Comparison of ENCODE assay signal across 8 mouse cellular contexts in genomic region chr6:91719042-91719747, GRCm38 (mm10). TPM values are rescaled to one million over a fixed set of nuclear protein-coding genes. Genes with fewer than 3 reads are reported as not detected.
A peak's percentile ranks its signal among the peaks of the same experiment; 100 is the strongest.
DNase-seq lines count a peak whose midpoint lies in the region; ATAC-seq and TF ChIP-seq lines count a peak whose summit lies in the region.

No protein-coding gene starts in this region.

- TF ChIP-seq EP300 in liver, embryonic 14.5 days (IDR thresholded peaks at IDR 0.05; ENCODE audit: low read depth): no peak

- H3K27ac ChIP-seq in heart, embryonic 13.5 days (replicated peaks): peak overlapping the region; percentile 33
- H3K27ac ChIP-seq in kidney, postnatal 0 days: peak overlapping the region; percentile 73
- peak overlapping the region; percentile 29 for H3K27ac ChIP-seq in liver, embryonic 14.5 days
- H3K27ac ChIP-seq in stomach, embryonic 15.5 days: peak overlapping the region; percentile 51

- ATAC-seq in heart, embryonic 13.5 days (ENCODE audit: extremely low read depth, insufficient number of reproducible peaks, low FRiP score, low TSS enrichment): no peak
- ATAC-seq in kidney, postnatal 0 days (replicated peaks; ENCODE audit: low FRiP score, low read depth): peak; percentile 56; the same call in 1 of the 2 replicates
- ATAC-seq in liver, embryonic 14.5 days (ENCODE audit: insufficient read depth): peak; percentile 36; the same call in 1 of the 2 replicates
- ATAC-seq in stomach, embryonic 15.5 days (ENCODE audit: insufficient read depth, low FRiP score, low read depth): peak; percentile 16; the same call in 1 of the 2 replicates

- no peaks in the 10 kb centered on the region for H3K27me3 ChIP-seq in heart, embryonic 13.5 days (replicated peaks)
- H3K27me3 ChIP-seq in kidney, postnatal 0 days (ENCODE audit: insufficient read depth, low read length): no peaks in the 10 kb centered on the region
- H3K27me3 ChIP-seq in liver, embryonic 14.5 days (ENCODE audit: control insufficient read depth, insufficient read depth, low read length): no peaks in the 10 kb centered on the region
- no peaks in the 10 kb centered on the region for H3K27me3 ChIP-seq in stomach, embryonic 15.5 days (replicated peaks)

- TF ChIP-seq CTCF in kidney, postnatal 0 days (IDR thresholded peaks at IDR 0.05; ENCODE audit: low read depth): no peak
- no peak for TF ChIP-seq CTCF in liver, embryonic 14.5 days (IDR thresholded peaks at IDR 0.05; ENCODE audit: low read depth)

- peaks cover 38% of the 10 kb centered on the region for H3K36me3 ChIP-seq in heart, embryonic 13.5 days
- H3K36me3 ChIP-seq in kidney, postnatal 0 days (ENCODE audit: insufficient read depth, low read length): peaks cover 20% of the 10 kb centered on the region
- peaks cover 5% of the 10 kb centered on the region; the same call in 1 of the 2 replicates for H3K36me3 ChIP-seq in liver, embryonic 14.5 days (replicated peaks; ENCODE audit: control insufficient read depth, insufficient read depth, low read depth)
- peaks cover 6% of the 10 kb centered on the region; the same call in 1 of the 2 replicates for H3K36me3 ChIP-seq in stomach, embryonic 15.5 days

- no peak overlapping the region for H3K4me3 ChIP-seq in heart, embryonic 13.5 days
- no peak overlapping the region for H3K4me3 ChIP-seq in kidney, postnatal 0 days (replicated peaks; ENCODE audit: low read depth, low read length)
- no peak overlapping the region for H3K4me3 ChIP-seq in liver, embryonic 14.5 days (ENCODE audit: insufficient read depth in 1 of 2, low read depth in 2 of 2, low read length in 2 of 2)
- no peak overlapping the region for H3K4me3 ChIP-seq in stomach, embryonic 15.5 days (replicated peaks)

- WGBS in heart, embryonic 13.5 days: 61% methylated on average over 6 of the region's 6 CpGs
- WGBS in kidney, postnatal 0 days: 46% methylated on average over 6 of the region's 6 CpGs
- 64% methylated on average over 6 of the region's 6 CpGs for WGBS in liver, embryonic 14.5 days (ENCODE audit: insufficient replicate concordance)
- WGBS in stomach, embryonic 15.5 days: 62% methylated on average over 6 of the region's 6 CpGs

- peak overlapping the region; percentile 44 for H3K9ac ChIP-seq in heart, embryonic 13.5 days
- no peak overlapping the region for H3K9ac ChIP-seq in kidney, postnatal 0 days (ENCODE audit: low read depth, low read length)
- H3K9ac ChIP-seq in liver, embryonic 14.5 days (replicated peaks): no peak overlapping the region
- no peak overlapping the region for H3K9ac ChIP-seq in stomach, embryonic 15.5 days

- H3K9me3 ChIP-seq in heart, embryonic 13.5 days: no peaks in the 10 kb centered on the region
- no peaks in the 10 kb centered on the region for H3K9me3 ChIP-seq in kidney, postnatal 0 days (replicated peaks; ENCODE audit: low read length)
- no peaks in the 10 kb centered on the region for H3K9me3 ChIP-seq in liver, embryonic 14.5 days (ENCODE audit: control insufficient read depth, low read length)
- H3K9me3 ChIP-seq in stomach, embryonic 15.5 days: no peaks in the 10 kb centered on the region

- H3K4me2 ChIP-seq in heart, embryonic 13.5 days: no peak overlapping the region
- no peak overlapping the region for H3K4me2 ChIP-seq in kidney, postnatal 0 days (ENCODE audit: low read length)
- H3K4me2 ChIP-seq in liver, embryonic 14.5 days (ENCODE audit: low read depth): no peak overlapping the region
- H3K4me2 ChIP-seq in stomach, embryonic 15.5 days: no peak overlapping the region

- H3K4me1 ChIP-seq in heart, embryonic 13.5 days: peaks cover 40% of the 10 kb centered on the region
- peaks cover 25% of the 10 kb centered on the region for H3K4me1 ChIP-seq in kidney, postnatal 0 days (replicated peaks; ENCODE audit: insufficient read depth, low read length)
- peaks cover 0 to 12% of the 10 kb centered on the region in 2 experiments; a peak in 1 of 4 replicates for H3K4me1 ChIP-seq in liver, embryonic 14.5 days (replicated peaks; ENCODE audit: control insufficient read depth in 2 of 2, insufficient read depth in 2 of 2, low read length in 1 of 2)
- peaks cover 19% of the 10 kb centered on the region for H3K4me1 ChIP-seq in stomach, embryonic 15.5 days

- peak; percentile 43 for DNase-seq in embryo, embryonic 11 days
- no peak for DNase-seq in embryo, embryonic 9.5 days (ENCODE audit: extremely low spot score)
- peak; percentile 52 for DNase-seq in cerebellum, adult 9-11 months
- DNase-seq in kidney, postnatal 0 days (ENCODE audit: low spot score): no peak
- no peak for DNase-seq in liver, embryonic 14.5 days (ENCODE audit: low read depth in 3 of 3, low spot score in 3 of 3)
- no peak for DNase-seq in thymus, adult 18-20 months

RNA-seq across cellular contexts. Expression of gene Slc6a6, which starts 35.3 kb away (rescaled TPM):
- polyA plus RNA-seq in heart, embryonic 13.5 days (2015; fragmentation: Nextera tagmentation; extraction: Ambion mirVana): 59.4 and 60.0 TPM in 2 replicates
- polyA plus RNA-seq in kidney, postnatal 0 days (2015; fragmentation: Nextera tagmentation; extraction: Ambion mirVana): 106 and 121 TPM in 2 replicates
- polyA plus RNA-seq in liver, embryonic 14.5 days (2012; rRNA removed): 8.0 and 9.0 TPM in 2 replicates
- polyA plus RNA-seq in liver, embryonic 14.5 days (2014; fragmentation: Nextera tagmentation; extraction: Ambion mirVana): 7.5 and 11.4 TPM in 2 replicates
- 54.6 and 63.0 TPM in 2 replicates for polyA plus RNA-seq in stomach, embryonic 15.5 days (2015; fragmentation: Nextera tagmentation; extraction: Ambion mirVana)

Comparison
In these comparisons a context has a peak if more than half of its experiments do, and no peak if none do; other contexts are left out.
1. DNase-seq: peak in embryo, embryonic 11 days (single experiment) and cerebellum, adult 9-11 months (single experiment); none in embryo, embryonic 9.5 days (single experiment), kidney, postnatal 0 days (single experiment), liver, embryonic 14.5 days (0 of 3) and thymus, adult 18-20 months (0 of 2).
2. Peak in every context shown above with its lines, with median percentiles within 50 percentile points of each other: H3K27ac ChIP-seq.